Mouse (Mus musculus): ENCODE measurements around the gene Uggt1. TPM values are rescaled to one million over a fixed set of nuclear protein-coding genes. Genes with fewer than 3 reads are reported as not detected.

The Uggt1 gene
- polyA plus RNA-seq, 1 experiment from 2014 or later, result 19.5 TPM

DNA sequence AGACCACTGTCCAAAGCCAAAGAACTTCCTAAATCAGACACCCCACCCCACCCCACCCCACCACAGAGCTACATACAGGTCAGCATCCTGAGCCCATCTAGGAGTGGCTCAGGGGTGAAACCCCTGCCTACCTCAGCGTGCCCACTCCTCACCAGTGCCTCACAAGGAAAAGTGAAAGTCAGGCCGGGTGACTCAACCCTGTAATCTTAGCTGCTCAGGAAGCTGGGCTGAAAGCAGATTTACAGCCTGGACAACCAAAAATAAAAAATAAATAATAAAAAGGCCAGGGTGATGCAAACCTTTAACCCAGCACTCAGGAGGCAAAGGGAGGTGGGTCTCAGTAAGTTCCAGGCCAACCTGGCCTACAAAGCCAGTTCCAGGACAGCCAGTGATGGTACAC, 8.7 kb downstream of the Uggt1 start:
- H3K36me3 ChIP-seq (replicated peaks), result peaks cover 38% of the 10 kb centered on the region
- WGBS (ENCODE audit: insufficient replicate concordance), result 57% methylated on average over 2 of the region's 2 CpGs
- H3K27ac ChIP-seq (replicated peaks), result no peak overlapping the region
- no peak overlapping the region for H3K4me3 ChIP-seq (replicated peaks)
- H3K9ac ChIP-seq, result no peak overlapping the region
- H3K27me3 ChIP-seq, result no peaks in the 10 kb centered on the region
- H3K4me2 ChIP-seq, result no peak overlapping the region
- H3K9me3 ChIP-seq (replicated peaks), result no peaks in the 10 kb centered on the region
- ATAC-seq (ENCODE audit: insufficient read depth), result no peak
- 0 out of 2 replicates have a peak, but pooled peaks cover 7% of the 10 kb centered on the region for H3K4me1 ChIP-seq (replicated peaks)

DNA sequence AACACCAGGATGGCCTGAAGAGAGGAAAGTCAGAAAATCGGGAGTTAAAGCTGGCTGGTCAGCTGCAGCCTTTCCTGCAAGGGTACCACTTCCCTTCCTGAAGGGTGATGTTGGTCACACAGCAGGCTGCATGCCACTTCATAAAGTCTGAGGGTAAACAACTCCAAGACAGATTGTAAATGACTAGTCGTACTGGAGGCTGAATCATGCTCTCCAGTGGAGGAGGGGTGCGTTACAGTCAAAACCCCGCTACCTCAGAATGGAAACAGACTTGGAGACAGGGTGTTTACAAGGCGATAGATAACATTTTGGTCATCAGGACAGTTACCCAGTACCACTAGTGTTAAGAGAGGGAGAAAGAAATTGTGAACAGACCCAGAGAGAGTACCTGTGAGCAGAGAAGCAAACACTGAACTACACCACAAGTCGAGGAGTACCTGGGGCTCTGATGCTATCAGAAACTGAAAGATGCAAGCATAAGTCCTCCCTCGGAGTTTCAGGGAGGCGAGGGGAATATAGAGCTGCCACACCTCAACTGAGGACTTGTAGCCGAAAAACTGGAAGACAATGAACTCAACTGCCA, 9.4 kb downstream of the Uggt1 start:
- no peak overlapping the region for H3K27ac ChIP-seq (replicated peaks)
- WGBS (ENCODE audit: insufficient replicate concordance), result 64% methylated on average over 9 of the region's 9 CpGs
- no peak overlapping the region for H3K4me3 ChIP-seq (replicated peaks)
- no peak overlapping the region for H3K9ac ChIP-seq
- no peaks in the 10 kb centered on the region for H3K9me3 ChIP-seq (replicated peaks)
- H3K36me3 ChIP-seq (replicated peaks), result peaks cover 42% of the 10 kb centered on the region
- 0 out of 2 replicates have a peak, but pooled peaks cover 1% of the 10 kb centered on the region for H3K4me1 ChIP-seq (replicated peaks)
- no peak for ATAC-seq (ENCODE audit: insufficient read depth)
- no peaks in the 10 kb centered on the region for H3K27me3 ChIP-seq
- no peak overlapping the region for H3K4me2 ChIP-seq

DNA sequence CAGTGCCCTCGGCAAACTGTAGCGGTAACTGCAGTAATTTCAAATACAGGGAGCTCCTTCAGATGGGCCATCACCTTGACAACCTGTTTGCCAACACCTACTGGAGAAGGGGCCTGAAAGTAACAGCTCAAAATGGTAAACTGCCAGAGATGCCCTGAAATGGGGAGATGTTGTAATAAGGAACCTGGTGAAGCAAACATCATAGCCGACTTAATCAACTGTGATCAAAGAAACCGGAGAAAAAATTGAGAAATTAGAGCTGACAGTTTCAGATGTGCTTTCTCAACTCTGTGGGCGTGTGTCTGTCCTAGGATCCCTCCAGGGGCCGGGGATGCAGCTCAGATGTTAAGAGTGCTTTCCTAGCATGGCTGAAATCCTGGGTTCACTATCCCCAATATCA, 11.3 kb downstream of the Uggt1 start:
- Histone ChIP-seq H3K36me3 (replicated peaks) (peaks cover 58% of the 10 kb centered on the region), H3K9ac (no peak overlapping the region), H3K4me2 (no peak overlapping the region), H3K4me1 (replicated peaks) (no peaks in the 10 kb centered on the region), H3K27ac (replicated peaks) (no peak overlapping the region), H3K9me3 (replicated peaks) (no peaks in the 10 kb centered on the region), H3K4me3 (replicated peaks) (no peak overlapping the region), H3K27me3 (no peaks in the 10 kb centered on the region)
- ATAC-seq (ENCODE audit: insufficient read depth), result no peak
- 72% methylated on average over 6 of the region's 6 CpGs for WGBS (ENCODE audit: insufficient replicate concordance)

DNA sequence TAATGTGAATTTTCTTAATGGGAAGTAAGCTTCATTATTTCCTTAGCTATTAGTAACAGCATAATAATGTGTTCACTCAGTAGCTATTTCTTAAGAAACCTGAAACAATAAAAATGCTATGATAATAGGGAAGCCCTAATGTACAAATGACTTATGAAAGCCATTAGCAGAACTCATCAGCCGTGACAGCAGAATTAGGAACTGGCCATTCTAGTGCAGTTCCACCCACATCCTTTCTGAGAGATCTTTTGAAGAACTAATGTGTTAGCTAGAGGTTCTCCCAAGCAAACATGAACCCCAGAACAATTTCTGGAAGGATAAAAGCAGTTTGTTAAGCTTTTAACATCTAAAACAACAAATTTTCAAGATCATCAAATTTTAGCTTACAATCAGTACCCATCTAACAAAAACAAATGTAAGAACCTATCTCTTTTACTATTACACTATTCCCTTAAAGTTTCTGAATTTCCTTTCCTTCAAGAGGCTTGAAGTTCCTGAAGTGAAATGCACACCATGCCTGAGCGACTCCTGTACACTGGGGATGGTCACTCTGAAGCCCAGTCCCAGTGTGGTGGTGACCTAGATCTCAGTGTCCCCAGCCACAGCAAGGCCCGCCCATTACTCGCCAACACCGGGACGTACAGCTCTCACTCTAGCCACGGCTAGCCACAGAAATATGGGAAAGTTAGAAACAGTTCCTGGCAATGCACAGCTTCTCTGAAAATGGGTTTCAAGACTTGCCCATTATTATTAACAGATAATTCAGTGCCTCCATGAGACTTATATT, 13.4 kb downstream of the Uggt1 start:
- no peaks in the 10 kb centered on the region for H3K4me1 ChIP-seq (replicated peaks)
- no peaks in the 10 kb centered on the region for H3K9me3 ChIP-seq (replicated peaks)
- no peak overlapping the region for H3K4me2 ChIP-seq
- WGBS (ENCODE audit: insufficient replicate concordance), result 61% methylated on average over 7 of the region's 7 CpGs
- peaks cover 77% of the 10 kb centered on the region for H3K36me3 ChIP-seq (replicated peaks)
- H3K27ac ChIP-seq (replicated peaks), result no peak overlapping the region
- no peak for ATAC-seq (ENCODE audit: insufficient read depth)
- no peak overlapping the region for H3K4me3 ChIP-seq (replicated peaks)
- no peaks in the 10 kb centered on the region for H3K27me3 ChIP-seq
- no peak overlapping the region for H3K9ac ChIP-seq

DNA sequence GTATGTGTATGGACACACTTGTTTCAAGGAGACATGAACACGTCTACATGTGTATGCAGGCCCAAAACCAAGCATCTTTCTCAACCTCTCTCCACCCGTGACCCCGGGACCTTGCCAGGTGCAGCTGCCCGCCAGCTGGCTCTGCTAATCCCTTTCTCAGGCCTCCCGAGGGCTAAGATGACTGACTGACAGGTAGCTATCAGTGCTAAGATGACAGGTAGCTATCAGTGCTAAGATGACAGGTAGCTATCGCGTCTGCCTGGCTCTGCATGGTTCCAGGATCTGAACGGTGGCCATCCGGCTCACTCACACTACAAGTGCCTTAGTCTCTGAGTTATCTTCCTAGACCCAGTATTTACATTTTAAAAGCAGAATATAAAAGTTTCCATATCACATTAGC, 16.1 kb downstream of the Uggt1 start:
- Histone ChIP-seq H3K4me3 (replicated peaks) (no peak overlapping the region), H3K9ac (no peak overlapping the region), H3K36me3 (replicated peaks) (peaks cover 70% of the 10 kb centered on the region), H3K4me1 (replicated peaks) (no peaks in the 10 kb centered on the region), H3K9me3 (replicated peaks) (no peaks in the 10 kb centered on the region), H3K27ac (replicated peaks) (no peak overlapping the region), H3K4me2 (no peak overlapping the region), H3K27me3 (no peaks in the 10 kb centered on the region)
- no peak for ATAC-seq (ENCODE audit: insufficient read depth)
- WGBS (ENCODE audit: insufficient replicate concordance), result 79% methylated on average over 9 of the region's 9 CpGs

DNA sequence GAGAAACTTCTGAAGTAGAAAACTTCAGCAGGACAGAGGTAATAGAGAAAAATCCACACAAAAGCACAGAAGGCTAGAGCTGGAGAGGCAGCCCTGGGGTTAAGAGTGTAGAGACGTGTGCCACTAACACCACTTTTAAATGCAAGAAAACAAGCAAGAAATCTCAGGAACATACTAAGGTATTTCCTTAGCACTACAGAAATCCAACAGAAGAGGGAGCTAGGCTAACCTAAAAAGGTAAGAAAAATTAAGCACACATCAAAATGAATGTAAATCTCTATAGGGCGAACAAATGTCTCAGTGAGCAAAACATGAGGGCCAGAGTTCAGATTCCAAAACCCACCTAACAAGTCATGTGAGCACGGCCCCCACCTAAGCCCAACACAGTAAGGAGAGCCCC, 19.9 kb downstream of the Uggt1 start:
- ATAC-seq (ENCODE audit: insufficient read depth), result no peak
- Histone ChIP-seq H3K36me3 (replicated peaks) (peaks cover 76% of the 10 kb centered on the region), H3K9ac (no peak overlapping the region), H3K4me2 (no peak overlapping the region), H3K9me3 (replicated peaks) (no peaks in the 10 kb centered on the region), H3K27me3 (no peaks in the 10 kb centered on the region), H3K4me3 (replicated peaks) (no peak overlapping the region), H3K27ac (replicated peaks) (no peak overlapping the region), H3K4me1 (replicated peaks) (no peaks in the 10 kb centered on the region)
- WGBS (ENCODE audit: insufficient replicate concordance), result 77% methylated on average over 3 of the region's 3 CpGs

DNA sequence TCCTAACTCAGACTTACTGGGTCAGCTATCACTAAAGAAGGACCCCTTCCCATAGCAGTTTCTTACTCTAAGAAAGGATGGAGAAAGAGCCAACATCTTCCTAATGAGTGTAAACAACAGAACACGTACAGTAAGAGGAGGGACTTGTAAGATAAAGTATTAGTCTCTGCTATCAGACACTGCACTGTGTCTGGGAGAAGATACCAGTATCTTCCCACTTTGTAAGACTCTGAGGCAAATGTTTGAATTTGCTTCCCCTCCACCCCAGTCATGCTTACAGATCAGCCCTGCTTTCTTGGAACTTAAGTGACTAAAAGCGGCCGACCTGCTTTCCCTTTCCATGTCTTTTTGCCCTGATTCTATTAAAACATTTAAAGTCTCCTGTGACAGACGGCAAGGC, 30.2 kb downstream of the Uggt1 start:
- Histone ChIP-seq H3K9me3 (replicated peaks) (no peaks in the 10 kb centered on the region), H3K4me3 (replicated peaks) (no peak overlapping the region), H3K27me3 (no peaks in the 10 kb centered on the region), H3K36me3 (replicated peaks) (peaks cover 63% of the 10 kb centered on the region), H3K4me2 (0 out of 2 replicates have a peak overlapping the region, but pooled peaks have one; percentile 15), H3K27ac (replicated peaks) (0 out of 2 replicates have a peak overlapping the region, but pooled peaks have one; percentile 24), H3K9ac (no peak overlapping the region), H3K4me1 (replicated peaks) (peaks cover 13% of the 10 kb centered on the region)
- ATAC-seq (ENCODE audit: insufficient read depth), result peak; percentile 75
- 37% methylated on average over 4 of the region's 4 CpGs for WGBS (ENCODE audit: insufficient replicate concordance)

DNA sequence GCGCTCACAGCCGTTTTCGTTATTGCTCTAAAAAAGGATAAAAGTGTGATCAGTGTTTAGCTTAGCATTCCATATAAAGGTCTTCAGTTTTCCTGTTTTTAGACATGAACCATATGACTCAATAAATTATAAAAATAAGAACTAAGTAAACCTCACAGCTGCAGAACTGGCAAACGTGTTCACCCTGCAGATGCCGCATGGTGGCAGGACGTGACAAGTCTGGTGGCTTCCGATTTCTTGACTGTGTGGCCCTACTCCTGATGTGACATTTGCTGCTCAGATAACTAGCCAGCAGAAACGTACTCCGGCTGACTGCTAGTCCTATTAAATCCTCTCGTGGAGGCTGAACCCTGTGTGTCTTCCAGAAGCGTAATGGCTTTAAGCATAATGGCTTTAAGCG, 42.8 kb downstream of the Uggt1 start:
- WGBS (ENCODE audit: insufficient replicate concordance), result 85% methylated on average over 12 of the region's 12 CpGs
- H3K27me3 ChIP-seq, result no peaks in the 10 kb centered on the region
- H3K9ac ChIP-seq, result no peak overlapping the region
- no peaks in the 10 kb centered on the region for H3K4me1 ChIP-seq (replicated peaks)
- H3K36me3 ChIP-seq (replicated peaks), result peaks cover 56% of the 10 kb centered on the region
- H3K9me3 ChIP-seq (replicated peaks), result no peaks in the 10 kb centered on the region
- no peak overlapping the region for H3K4me2 ChIP-seq
- H3K4me3 ChIP-seq (replicated peaks), result no peak overlapping the region
- no peak overlapping the region for H3K27ac ChIP-seq (replicated peaks)
- ATAC-seq (ENCODE audit: insufficient read depth), result no peak

DNA sequence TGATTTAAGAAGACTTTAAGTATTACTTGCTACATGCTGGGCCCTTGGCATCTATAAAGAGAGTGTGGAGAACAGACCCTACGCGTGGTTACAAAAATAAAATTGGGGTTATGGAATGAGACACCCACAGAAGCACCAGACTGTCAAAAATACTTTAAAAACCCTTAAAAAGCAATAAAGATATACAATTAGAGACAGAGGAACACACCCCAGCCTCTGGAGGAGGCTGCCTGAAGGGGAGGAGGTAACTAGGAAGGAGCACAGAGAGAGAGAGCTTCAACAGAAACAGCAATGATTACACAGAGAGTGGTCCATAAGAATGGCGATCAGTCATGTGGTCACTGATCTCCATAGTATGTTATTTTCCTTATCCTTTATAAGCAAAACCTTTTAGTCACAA, 50.0 kb downstream of the Uggt1 start:
- no peaks in the 10 kb centered on the region for H3K4me1 ChIP-seq (replicated peaks)
- 90% methylated on average over 3 of the region's 3 CpGs for WGBS (ENCODE audit: insufficient replicate concordance)
- no peak for ATAC-seq (ENCODE audit: insufficient read depth)
- H3K4me2 ChIP-seq, result no peak overlapping the region
- H3K27ac ChIP-seq (replicated peaks), result no peak overlapping the region
- no peak overlapping the region for H3K4me3 ChIP-seq (replicated peaks)
- H3K27me3 ChIP-seq, result no peaks in the 10 kb centered on the region
- H3K9me3 ChIP-seq (replicated peaks), result no peaks in the 10 kb centered on the region
- no peak overlapping the region for H3K9ac ChIP-seq
- H3K36me3 ChIP-seq (replicated peaks), result peaks cover 93% of the 10 kb centered on the region

DNA sequence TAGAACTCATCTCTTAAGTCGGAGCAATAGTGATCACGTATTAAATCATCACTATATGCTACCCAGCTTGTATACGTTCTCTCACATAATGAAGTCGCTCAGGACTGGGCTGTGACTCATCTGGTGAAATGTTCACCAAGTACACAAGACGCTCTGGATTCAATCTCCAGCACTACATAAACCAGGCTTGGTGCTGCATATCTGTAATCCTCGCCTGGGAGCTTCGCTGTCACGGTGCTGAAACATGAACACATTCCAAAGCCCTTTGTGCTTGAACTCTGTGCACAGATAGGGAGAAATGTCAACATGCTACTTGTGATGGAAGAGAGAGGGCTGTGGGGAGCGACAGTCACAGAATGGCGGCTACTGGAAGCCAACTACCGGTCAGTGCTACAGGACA, 52.6 kb downstream of the Uggt1 start:
- 85% methylated on average over 11 of the region's 11 CpGs for whole genome bisulfite sequencing (ENCODE audit: insufficient replicate concordance)
- H3K27me3 ChIP-seq, result no peaks in the 10 kb centered on the region
- no peaks in the 10 kb centered on the region for H3K9me3 ChIP-seq (replicated peaks)
- no peak overlapping the region for H3K4me2 ChIP-seq
- no peak overlapping the region for H3K27ac ChIP-seq (replicated peaks)
- ATAC-seq (ENCODE audit: insufficient read depth), result no peak
- no peak overlapping the region for H3K9ac ChIP-seq
- no peak overlapping the region for H3K4me3 ChIP-seq (replicated peaks)
- peaks cover 93% of the 10 kb centered on the region for H3K36me3 ChIP-seq (replicated peaks)
- no peaks in the 10 kb centered on the region for H3K4me1 ChIP-seq (replicated peaks)

DNA sequence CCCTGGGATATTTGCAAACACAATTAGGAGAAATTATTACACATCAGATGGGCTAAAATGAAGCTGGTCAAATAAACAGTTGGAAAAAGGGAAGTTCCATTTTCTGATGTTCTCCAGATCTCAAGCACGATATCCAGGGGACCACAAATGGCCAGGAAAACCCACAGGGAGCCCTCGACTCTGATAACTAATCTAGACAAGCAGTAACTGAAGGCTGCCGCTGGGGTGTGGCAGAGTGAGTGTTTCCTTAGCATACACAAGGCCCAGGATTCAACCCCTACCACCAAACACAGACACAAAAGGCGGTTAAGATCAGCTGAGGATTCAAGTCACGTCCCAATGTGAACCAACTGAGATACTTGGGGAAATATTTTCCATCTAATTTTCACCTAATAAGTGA, 64.5 kb downstream of the Uggt1 start:
- WGBS (ENCODE audit: insufficient replicate concordance), result 20% methylated on average over 5 of the region's 5 CpGs
- ATAC-seq (ENCODE audit: insufficient read depth), result no peak
- H3K36me3 ChIP-seq (replicated peaks), result peaks cover 74% of the 10 kb centered on the region

More for the DNA sequence above, 64.5 kb downstream of the Uggt1 start:
- H3K27ac ChIP-seq (replicated peaks), result no peak overlapping the region
- H3K9me3 ChIP-seq (replicated peaks), result no peaks in the 10 kb centered on the region
- no peaks in the 10 kb centered on the region; the same call in 1 of the 2 replicates for H3K4me1 ChIP-seq (replicated peaks)
- no peak overlapping the region for H3K9ac ChIP-seq
- no peaks in the 10 kb centered on the region for H3K27me3 ChIP-seq
- H3K4me2 ChIP-seq, result no peak overlapping the region
- no peak overlapping the region for H3K4me3 ChIP-seq (replicated peaks)
